Comparison of ENCODE assay signal across 22 mouse cellular contexts in genomic region chr11:115774653-115775052, GRCm38 (mm10). TPM values are rescaled to one million over a fixed set of nuclear protein-coding genes. Genes with fewer than 3 reads are reported as not detected.
A peak's percentile ranks its signal among the peaks of the same experiment; 100 is the strongest.
DNase-seq lines count a peak whose midpoint lies in the region; ATAC-seq and TF ChIP-seq lines count a peak whose summit lies in the region.
"Had no signal": no experiment of that assay in that cellular context is flagged by ENCODE, and none has a peak within 500 bp of the region (broad histone marks: within the 10 kb centered on the region; RNA-seq: fewer than 3 reads in every experiment).

No protein-coding gene starts in this region.

- TF ChIP-seq CTCF in gastrocnemius, adult 2 months (IDR thresholded peaks at IDR 0.05), result no peak

- H3K4me1 ChIP-seq in heart, embryonic 13.5 days, result peaks cover 66% of the 10 kb centered on the region
- peaks cover 60% of the 10 kb centered on the region for H3K4me1 ChIP-seq in kidney, embryonic 15.5 days

- H3K27ac ChIP-seq in gastrocnemius, adult 2 months, result peak overlapping the region; percentile 91
- H3K27ac ChIP-seq in heart, embryonic 13.5 days (replicated peaks), result 0 out of 2 replicates have a peak overlapping the region, but pooled peaks have one; percentile 4
- peak overlapping the region; percentile 63 for H3K27ac ChIP-seq in kidney, embryonic 15.5 days
- H3K27ac ChIP-seq: forebrain, embryonic 12.5 days; hindbrain, embryonic 14.5 days had no signal

- H3K9me3 ChIP-seq in heart, embryonic 13.5 days, result no peaks in the 10 kb centered on the region
- H3K9me3 ChIP-seq in kidney, embryonic 15.5 days (replicated peaks), result no peaks in the 10 kb centered on the region; the same call in 1 of the 2 replicates
- H3K9me3 ChIP-seq: forebrain, embryonic 12.5 days had no signal

- intact Hi-C loops in gastrocnemius, adult 2 months (cut with DNase I), result loop anchor here (5.0 kb wide), 1 partner anchor 52 kb away; no protein-coding TSS in a partner anchor

- peak overlapping the region; percentile 56 for H3K4me3 ChIP-seq in gastrocnemius, adult 2 months
- no peak overlapping the region for H3K4me3 ChIP-seq in heart, embryonic 13.5 days
- no peak overlapping the region for H3K4me3 ChIP-seq in kidney, embryonic 15.5 days (replicated peaks)
- H3K4me3 ChIP-seq: forebrain, embryonic 12.5 days; layer of hippocampus, adult 2 months had no signal

- no peak for ATAC-seq in heart, embryonic 13.5 days (ENCODE audit: extremely low read depth, insufficient number of reproducible peaks, low FRiP score, low TSS enrichment)
- no peak for ATAC-seq in kidney, embryonic 15.5 days (replicated peaks; ENCODE audit: low FRiP score)
- ATAC-seq: inflammation-experienced regulatory T-cells, adult 6 months; liver, postnatal 0 days; Patski had no signal

- DNase-seq in gastrocnemius, adult 2 months, result peak; percentile 17
- DNase-seq in gastrocnemius, adult 18-20 months (ENCODE audit: low spot score), result no peak
- no peak for DNase-seq in heart, postnatal 4 days
- DNase-seq in kidney, adult 11 months, result no peak
- DNase-seq in urinary bladder, adult 2 months (ENCODE audit: low spot score), result peak; percentile 11
- no peak for DNase-seq in urinary bladder, postnatal 10 days (ENCODE audit: low spot score)
- DNase-seq: cerebellum, adult 11-12 months; cerebellum, postnatal 10 days; gastrocnemius, postnatal 10 days; kidney, postnatal 14 days; liver, postnatal 0 days; lung, postnatal 14 days; thymus, postnatal 25 days had no signal

- H3K36me3 ChIP-seq in heart, embryonic 13.5 days, result peaks cover 22% of the 10 kb centered on the region
- peaks cover 5% of the 10 kb centered on the region; the same call in 1 of the 2 replicates for H3K36me3 ChIP-seq in kidney, embryonic 15.5 days

- H3K9ac ChIP-seq in heart, embryonic 13.5 days, result 0 out of 2 replicates have a peak overlapping the region, but pooled peaks have one; percentile 24
- no peak overlapping the region for H3K9ac ChIP-seq in kidney, embryonic 15.5 days
- H3K9ac ChIP-seq: forebrain, embryonic 12.5 days; hindbrain, embryonic 14.5 days; liver, postnatal 0 days had no signal

- H3K27me3 ChIP-seq in heart, embryonic 13.5 days (replicated peaks), result no peaks in the 10 kb centered on the region
- no peaks in the 10 kb centered on the region for H3K27me3 ChIP-seq in kidney, embryonic 15.5 days
- H3K27me3 ChIP-seq: forebrain, embryonic 12.5 days; Patski had no signal

- WGBS in heart, embryonic 13.5 days, result 48% methylated on average over 4 of the region's 4 CpGs
- 21% methylated on average over 4 of the region's 4 CpGs for WGBS in kidney, embryonic 15.5 days

- no peak overlapping the region for H3K4me2 ChIP-seq in heart, embryonic 13.5 days
- H3K4me2 ChIP-seq in kidney, embryonic 15.5 days, result no peak overlapping the region
- H3K4me2 ChIP-seq: forebrain, embryonic 12.5 days; hindbrain, embryonic 14.5 days; liver, embryonic 11.5 days; midbrain, embryonic 11.5 days had no signal

RNA-seq across cellular contexts. Expression of gene Tmem94, which starts 9.4 kb away (rescaled TPM):
- 10 to 100 TPM; 90.6 to 99.5 TPM for total RNA-seq in gastrocnemius, adult 2 months (2021)
- 10 to 100 TPM; 85.1 to 88.2 TPM for total RNA-seq in gastrocnemius, adult 18-20 months (2021)
- polyA plus RNA-seq in heart, embryonic 13.5 days (2015; fragmentation: Nextera tagmentation; extraction: Ambion mirVana), result 34.3 and 39.4 TPM in 2 replicates
- 100 to 1,000 TPM; 103 to 108 TPM for total RNA-seq in heart, postnatal 4 days (2021)
- polyA plus RNA-seq in kidney, embryonic 15.5 days (2015; fragmentation: Nextera tagmentation; extraction: Ambion mirVana), result 26.6 and 27.0 TPM in 2 replicates
- 20.8 and 25.9 TPM in 2 replicates for polyA plus RNA-seq in urinary bladder, adult 2 months (2012; rRNA removed)

RNA-seq across cellular contexts. Expression of gene Caskin2, which starts 38.8 kb away (rescaled TPM):
- 10 to 100 TPM; 14.5 to 19.2 TPM for total RNA-seq in gastrocnemius, adult 2 months (2021)
- 10 to 100 TPM; 13.1 to 18.2 TPM for total RNA-seq in gastrocnemius, adult 18-20 months (2021)
- 20.0 and 20.1 TPM in 2 replicates for polyA plus RNA-seq in heart, embryonic 13.5 days (2015; fragmentation: Nextera tagmentation; extraction: Ambion mirVana)
- total RNA-seq in heart, postnatal 4 days (2021), result 10 to 100 TPM; 51.7 to 58.8 TPM
- polyA plus RNA-seq in kidney, embryonic 15.5 days (2015; fragmentation: Nextera tagmentation; extraction: Ambion mirVana), result 17.3 and 20.9 TPM in 2 replicates
- polyA plus RNA-seq in urinary bladder, adult 2 months (2012; rRNA removed), result 20.6 and 25.2 TPM in 2 replicates

RNA-seq across cellular contexts. Expression of gene Tsen54, which starts 39.9 kb away (rescaled TPM):
- total RNA-seq in gastrocnemius, adult 2 months (2021), result 1 to 10 TPM; 6.2 to 6.9 TPM
- total RNA-seq in gastrocnemius, adult 18-20 months (2021), result 1 to 10 TPM; 5.0 to 6.5 TPM
- 24.4 and 27.5 TPM in 2 replicates for polyA plus RNA-seq in heart, embryonic 13.5 days (2015; fragmentation: Nextera tagmentation; extraction: Ambion mirVana)
- total RNA-seq in heart, postnatal 4 days (2021), result 10 to 100 TPM; 13.0 to 14.2 TPM
- 37.3 and 39.8 TPM in 2 replicates for polyA plus RNA-seq in kidney, embryonic 15.5 days (2015; fragmentation: Nextera tagmentation; extraction: Ambion mirVana)
- polyA plus RNA-seq in urinary bladder, adult 2 months (2012; rRNA removed), result 18.7 and 21.4 TPM in 2 replicates

RNA-seq across cellular contexts. Expression of gene Llgl2, which starts 49.2 kb away (rescaled TPM):
- total RNA-seq in gastrocnemius, adult 2 months (2021), result 1 to 10 TPM; 8.3 to 9.8 TPM
- 1 to 10 TPM; 6.3 to 8.1 TPM for total RNA-seq in gastrocnemius, adult 18-20 months (2021)
- polyA plus RNA-seq in heart, embryonic 13.5 days (2015; fragmentation: Nextera tagmentation; extraction: Ambion mirVana), result 18.9 and 19.0 TPM in 2 replicates
- total RNA-seq in heart, postnatal 4 days (2021), result 10 to 100 TPM; 20.0 to 21.2 TPM
- 39.1 and 41.0 TPM in 2 replicates for polyA plus RNA-seq in kidney, embryonic 15.5 days (2015; fragmentation: Nextera tagmentation; extraction: Ambion mirVana)
- 42.4 and 54.0 TPM in 2 replicates for polyA plus RNA-seq in urinary bladder, adult 2 months (2012; rRNA removed)

Comparison
In these comparisons a context has a peak if more than half of its experiments do, and no peak if none do; other contexts are left out.
1. DNase-seq: peak in gastrocnemius, adult 2 months (single experiment) and urinary bladder, adult 2 months (single experiment); none in gastrocnemius, adult 18-20 months (single experiment), heart, postnatal 4 days (single experiment), kidney, adult 11 months (single experiment) and urinary bladder, postnatal 10 days (single experiment).
2. H3K27ac ChIP-seq: peak in every context shown above with its lines; median percentile 91 in gastrocnemius, adult 2 months; 63 in kidney, embryonic 15.5 days; 4 in heart, embryonic 13.5 days.